Mouse (Mus musculus) heart, adult 10 weeks (tissue): ENCODE measurements around the gene Fbxo34. TPM values are rescaled to one million over a fixed set of nuclear protein-coding genes. Genes with fewer than 3 reads are reported as not detected.

Source experiments
- polyA plus RNA-seq: library from polyadenylated mRNA; stranded (reverse); fragments of 350-450 nt; fragmentation: Illumina TruSeq; extraction: RNeasy Lipid Tissue Mini Kit (QIAGEN cat#74804); gene quantifications from one replicate; pipeline ENCODE4 v1.2.3, GENCODE M21; 2014; ENCODE audit warnings: low read depth, low replicate concordance

The Fbxo34 gene
- 10.4 TPM for polyA plus RNA-seq

GRCm38 (mm10) chr14:47450121-47450520 is at the start of gene Fbxo34:
Fbxo34 (plus strand) TSS chr14:47450421.

GRCm38 (mm10) chr14:47417775-47418665 is 32.2 kb upstream of the Fbxo34 start, which contains the start of gene Dlgap5:
Dlgap5 (minus strand) TSS chr14:47418407.

GRCm38 (mm10) chr14:47570549-47570948 is 120.3 kb downstream of the Fbxo34 start, which contains the start of gene Atg14:
Atg14 (minus strand) TSS chr14:47570649.

Other genes with a start within 250 kb of the Fbxo34 start
- gene Wdhd1, start 173.6 kb upstream of the Fbxo34 start, polyA plus RNA-seq = 0.84 TPM
- gene Socs4, start 173.5 kb upstream of the Fbxo34 start, polyA plus RNA-seq = 7.6 TPM
- 19.8 TPM for gene Mapk1ip1l, start 152.2 kb upstream of the Fbxo34 start, polyA plus RNA-seq
- gene Lgals3, start 82.7 kb upstream of the Fbxo34 start, polyA plus RNA-seq = 16.5 TPM
- not detected for gene Dlgap5, start 32.0 kb upstream of the Fbxo34 start, polyA plus RNA-seq
- 10.8 TPM for gene Atg14, start 120.2 kb downstream of the Fbxo34 start, polyA plus RNA-seq
- 163 TPM for gene Ktn1, start 198.0 kb downstream of the Fbxo34 start, polyA plus RNA-seq